Mouse (Mus musculus) megakaryocyte, embryonic 14.5 days (primary cell): ENCODE data around the gene Nfatc4.

Source experiments
- FLI1 ChIP-seq: IDR thresholded peaks from 2 replicates; pipeline ENCODE4 v1.6.1; 2012; ENCODE audit warnings: low read length, inconsistent platforms, mixed read lengths
- GATA1 ChIP-seq: IDR thresholded peaks from 3 replicates; pipeline ENCODE4 v1.6.1; 2012; ENCODE audit warnings: mixed read lengths, low read length, inconsistent platforms, borderline replicate concordance

- TF ChIP-seq GATA1, result no peak
- TF ChIP-seq FLI1, result no peak
These were observed 29.0 kb upstream of the Nfatc4 start for GRCm38 (mm10) chr14:55793946-55794345.
